Mouse (Mus musculus): ENCODE results near the gene Bves. TPM values are rescaled to one million over a fixed set of nuclear protein-coding genes. Genes with fewer than 3 reads are reported as not detected.

Gene Bves
- total RNA-seq, 1 experiment = 0.85 TPM

- H3K9ac ChIP-seq (ENCODE audit: insufficient read depth, low read depth, low read length, poor library complexity, severe bottlenecking) = no peak overlapping the region
- DNase-seq (ENCODE audit: low read depth, low spot score) = no peak
- in situ Hi-C loops (cut with MboI; ENCODE audit: low sequenced_read_pairs in 2 of 2, unreplicated experiment in 2 of 2) = no loop called here
- H3K4me1 ChIP-seq (ENCODE audit: control insufficient read depth in 2 of 2, insufficient read depth in 2 of 2, low read length in 2 of 2, poor library complexity in 1 of 2) = no peaks in the 10 kb centered on the region
- TF ChIP-seq CHD2 (IDR thresholded peaks at IDR 0.05; ENCODE audit: low read depth, low read length) = no peak
- no peak for TF ChIP-seq HCFC1 (IDR thresholded peaks at IDR 0.05; ENCODE audit: borderline replicate concordance, insufficient read depth, low read length)
- TF ChIP-seq ZNF384 (IDR thresholded peaks at IDR 0.05; ENCODE audit: low read depth, low read length) = no peak
- no peak for TF ChIP-seq ZC3H11A (IDR thresholded peaks at IDR 0.05; ENCODE audit: borderline replicate concordance, low read depth, low read length)
- no peak for TF ChIP-seq MAFK (IDR thresholded peaks at IDR 0.05; ENCODE audit: insufficient read depth, low read depth, low read length)
- H3K36me3 ChIP-seq (ENCODE audit: control insufficient read depth, insufficient read depth, low read length, poor library complexity, severe bottlenecking) = no peaks in the 10 kb centered on the region
- no peaks in the 10 kb centered on the region for H3K9me3 ChIP-seq (ENCODE audit: control insufficient read depth, insufficient read depth, low read depth, low read length)
- H3K4me3 ChIP-seq (ENCODE audit: insufficient read depth in 1 of 2, low read depth in 1 of 2, low read length in 2 of 2, poor library complexity in 1 of 2, severe bottlenecking in 1 of 2) = no peak overlapping the region
- no peak overlapping the region for H3K27ac ChIP-seq (ENCODE audit: insufficient read depth, low read depth, low read length, poor library complexity, severe bottlenecking)
Measured at GRCm38 (mm10) chr10:45366987-45367705, 31.6 kb downstream of the Bves start.

- TF ChIP-seq ZNF384 (IDR thresholded peaks at IDR 0.05; ENCODE audit: low read depth, low read length) (no peak), ZC3H11A (IDR thresholded peaks at IDR 0.05; ENCODE audit: borderline replicate concordance, low read depth, low read length) (no peak), MAFK (IDR thresholded peaks at IDR 0.05; ENCODE audit: insufficient read depth, low read depth, low read length) (no peak), HCFC1 (IDR thresholded peaks at IDR 0.05; ENCODE audit: borderline replicate concordance, insufficient read depth, low read length) (no peak), CHD2 (IDR thresholded peaks at IDR 0.05; ENCODE audit: low read depth, low read length) (no peak)
- Histone ChIP-seq H3K4me3 (ENCODE audit: insufficient read depth in 1 of 2, low read depth in 1 of 2, low read length in 2 of 2, poor library complexity in 1 of 2, severe bottlenecking in 1 of 2) (no peak overlapping the region), H3K4me1 (ENCODE audit: control insufficient read depth in 2 of 2, insufficient read depth in 2 of 2, low read length in 2 of 2, poor library complexity in 1 of 2) (no peaks in the 10 kb centered on the region), H3K27ac (ENCODE audit: insufficient read depth, low read depth, low read length, poor library complexity, severe bottlenecking) (no peak overlapping the region), H3K36me3 (ENCODE audit: control insufficient read depth, insufficient read depth, low read length, poor library complexity, severe bottlenecking) (no peaks in the 10 kb centered on the region), H3K9me3 (ENCODE audit: control insufficient read depth, insufficient read depth, low read depth, low read length) (no peaks in the 10 kb centered on the region), H3K9ac (ENCODE audit: insufficient read depth, low read depth, low read length, poor library complexity, severe bottlenecking) (no peak overlapping the region)
- no peak for DNase-seq (ENCODE audit: low read depth, low spot score)
- in situ Hi-C loops (cut with MboI; ENCODE audit: low sequenced_read_pairs in 2 of 2, unreplicated experiment in 2 of 2) = no loop called here
Measured at GRCm38 (mm10) chr10:45369639-45370038, 34.1 kb downstream of the Bves start.

DNA sequence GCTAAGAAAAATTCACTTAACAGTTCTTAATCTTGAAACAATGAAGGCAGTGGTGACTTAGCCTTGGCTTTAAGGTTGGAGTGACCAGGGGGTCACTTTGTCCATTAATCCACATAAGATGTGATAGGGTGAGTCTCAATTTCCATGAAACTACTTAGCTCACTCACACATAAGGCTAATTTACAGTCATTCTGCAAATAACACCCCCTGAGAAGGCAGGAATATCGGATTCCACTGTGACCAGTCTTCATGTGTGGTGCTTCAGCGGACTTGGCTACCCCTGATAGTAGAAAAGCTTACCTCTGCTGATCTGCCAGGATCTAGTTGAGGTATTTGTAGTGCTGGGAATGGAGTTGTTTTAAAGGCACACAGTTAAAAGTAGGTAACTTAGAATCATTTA lies 35.0 kb downstream of the Bves start:
- DNase-seq (ENCODE audit: low read depth, low spot score) = no peak
- Histone ChIP-seq H3K9ac (ENCODE audit: insufficient read depth, low read depth, low read length, poor library complexity, severe bottlenecking) (no peak overlapping the region), H3K36me3 (ENCODE audit: control insufficient read depth, insufficient read depth, low read length, poor library complexity, severe bottlenecking) (no peaks in the 10 kb centered on the region), H3K4me3 (ENCODE audit: insufficient read depth in 1 of 2, low read depth in 1 of 2, low read length in 2 of 2, poor library complexity in 1 of 2, severe bottlenecking in 1 of 2) (no peak overlapping the region), H3K9me3 (ENCODE audit: control insufficient read depth, insufficient read depth, low read depth, low read length) (no peaks in the 10 kb centered on the region), H3K27ac (ENCODE audit: insufficient read depth, low read depth, low read length, poor library complexity, severe bottlenecking) (no peak overlapping the region), H3K4me1 (ENCODE audit: control insufficient read depth in 2 of 2, insufficient read depth in 2 of 2, low read length in 2 of 2, poor library complexity in 1 of 2) (no peaks in the 10 kb centered on the region)
- in situ Hi-C loops (cut with MboI; ENCODE audit: low sequenced_read_pairs in 2 of 2, unreplicated experiment in 2 of 2) = no loop called here
- TF ChIP-seq ZNF384 (IDR thresholded peaks at IDR 0.05; ENCODE audit: low read depth, low read length) = no peak
- TF ChIP-seq ZC3H11A (IDR thresholded peaks at IDR 0.05; ENCODE audit: borderline replicate concordance, low read depth, low read length) = no peak
- no peak for TF ChIP-seq MAFK (IDR thresholded peaks at IDR 0.05; ENCODE audit: insufficient read depth, low read depth, low read length)
- no peak for TF ChIP-seq HCFC1 (IDR thresholded peaks at IDR 0.05; ENCODE audit: borderline replicate concordance, insufficient read depth, low read length)
- TF ChIP-seq CHD2 (IDR thresholded peaks at IDR 0.05; ENCODE audit: low read depth, low read length) = no peak

GRCm38 (mm10) chr10:45372994-45373692 lies 37.6 kb downstream of the Bves start:
- in situ Hi-C loops (cut with MboI; ENCODE audit: low sequenced_read_pairs in 2 of 2, unreplicated experiment in 2 of 2) = no loop called here
- no peak for TF ChIP-seq ZNF384 (IDR thresholded peaks at IDR 0.05; ENCODE audit: low read depth, low read length)
- no peak for TF ChIP-seq HCFC1 (IDR thresholded peaks at IDR 0.05; ENCODE audit: borderline replicate concordance, insufficient read depth, low read length)
- peak; percentile 63; the same call in 1 of the 2 replicates for TF ChIP-seq ZC3H11A (IDR thresholded peaks at IDR 0.05; ENCODE audit: borderline replicate concordance, low read depth, low read length)
- H3K4me1 ChIP-seq (ENCODE audit: control insufficient read depth in 2 of 2, insufficient read depth in 2 of 2, low read length in 2 of 2, poor library complexity in 1 of 2) = no peaks in the 10 kb centered on the region
- H3K4me3 ChIP-seq (ENCODE audit: insufficient read depth in 1 of 2, low read depth in 1 of 2, low read length in 2 of 2, poor library complexity in 1 of 2, severe bottlenecking in 1 of 2) = no peak overlapping the region
- no peaks in the 10 kb centered on the region for H3K36me3 ChIP-seq (ENCODE audit: control insufficient read depth, insufficient read depth, low read length, poor library complexity, severe bottlenecking)
- no peak overlapping the region for H3K9ac ChIP-seq (ENCODE audit: insufficient read depth, low read depth, low read length, poor library complexity, severe bottlenecking)
- peak; percentile 55 for DNase-seq (ENCODE audit: low read depth, low spot score)
- no peak overlapping the region for H3K27ac ChIP-seq (ENCODE audit: insufficient read depth, low read depth, low read length, poor library complexity, severe bottlenecking)
- H3K9me3 ChIP-seq (ENCODE audit: control insufficient read depth, insufficient read depth, low read depth, low read length) = no peaks in the 10 kb centered on the region
